Mouse (Mus musculus): ENCODE data around the gene Cyp2a22. TPM values are rescaled to one million over a fixed set of nuclear protein-coding genes. Genes with fewer than 3 reads are reported as not detected.
"Not testable (repeated sequence)": the region's sequence is repeated elsewhere in the genome, so short reads cannot be mapped to it uniquely, and the experiment has no call there.

Cyp2a22 gene
- not detected in 2 replicates for polyA plus RNA-seq (2012; rRNA removed)

- DNase-seq (ENCODE audit: low read depth, low spot score), result no peak
- WGBS, result 75% methylated on average over 4 of the region's 4 CpGs
Observed at GRCm38 (mm10) chr7:26939262-26939661, at the start of gene Cyp2a22. TSS of gene Cyp2a22 (minus strand) at chr7:26939384.

GRCm38 (mm10) chr7:26983151-26983550 lies 44.0 kb upstream of the Cyp2a22 start:
- DNase-seq (ENCODE audit: low read depth, low spot score), result not testable (repeated sequence)
- WGBS, result 33% methylated on average over 1 of the region's 1 CpGs

DNA sequence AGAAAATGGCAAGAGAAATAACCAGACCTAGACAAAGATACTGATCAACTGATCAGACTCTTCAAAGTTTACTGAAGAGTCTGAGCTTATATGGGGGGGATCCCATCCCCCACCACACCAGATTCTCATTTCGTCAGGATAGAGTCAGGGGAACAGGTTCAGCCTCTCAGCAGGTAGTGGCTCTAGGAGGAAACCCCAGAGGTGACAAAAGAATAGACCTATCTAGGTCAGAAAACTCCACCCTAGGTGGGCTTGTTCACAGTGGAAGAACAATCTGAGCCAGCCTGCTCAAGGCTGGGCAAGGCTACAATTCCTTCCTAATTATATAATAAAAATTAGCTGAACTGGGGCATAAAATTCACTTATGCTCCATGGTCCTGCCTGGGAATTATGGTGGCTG lies 43.4 kb upstream of the Cyp2a22 start:
- WGBS, result 23% methylated on average over 1 of the region's 1 CpGs
- DNase-seq (ENCODE audit: low read depth, low spot score), result no peak

DNA sequence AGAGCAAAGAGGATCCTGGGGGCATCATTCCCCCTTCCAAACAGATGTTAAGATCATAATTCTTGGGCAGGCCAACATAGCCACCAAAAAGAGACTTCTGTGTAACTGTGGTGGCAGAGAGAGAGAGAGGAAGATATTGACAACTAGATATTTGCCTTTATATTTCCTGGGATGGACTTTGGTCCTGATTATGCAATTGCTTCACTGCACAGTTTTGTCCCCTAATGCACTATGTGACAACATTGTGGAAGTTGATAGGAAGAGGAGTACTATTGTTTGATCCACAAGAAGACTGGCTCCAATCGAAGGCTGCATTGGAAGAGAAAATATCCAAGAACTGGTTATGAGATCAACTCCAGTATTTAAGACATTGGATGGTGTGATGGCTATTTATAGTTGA lies 42.8 kb upstream of the Cyp2a22 start:
- DNase-seq (ENCODE audit: low read depth, low spot score), result not testable (repeated sequence)
- WGBS, result 63% methylated on average over 1 of the region's 1 CpGs

DNA sequence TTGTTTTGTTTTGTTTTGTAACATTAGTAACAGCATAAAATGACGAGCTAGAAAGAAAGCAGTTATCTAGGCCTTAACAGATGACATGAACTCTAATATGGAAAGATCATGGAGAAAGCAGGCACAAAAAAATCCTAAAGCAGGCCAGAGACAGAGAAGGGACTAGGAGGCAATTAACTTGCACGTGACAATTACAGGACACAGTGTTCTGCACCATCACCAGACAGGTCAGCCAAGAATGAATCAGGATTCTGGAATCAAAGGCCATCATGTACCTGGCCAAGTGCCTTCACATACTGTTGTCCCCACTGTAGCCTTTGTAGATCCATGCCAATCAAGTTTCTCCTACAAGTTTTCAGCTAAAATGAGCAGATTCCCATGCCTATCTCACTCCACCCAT lies 42.3 kb upstream of the Cyp2a22 start:
- DNase-seq (ENCODE audit: low read depth, low spot score), result not testable (repeated sequence)
- 58% methylated on average over 2 of the region's 2 CpGs for WGBS

- 76% methylated on average over 1 of the region's 1 CpGs for WGBS
- DNase-seq (ENCODE audit: low read depth, low spot score), result not testable (repeated sequence)
Observed at GRCm38 (mm10) chr7:26962371-26962770, 23.2 kb upstream of the Cyp2a22 start.

- DNase-seq (ENCODE audit: low read depth, low spot score), result not testable (repeated sequence)
- WGBS, result 85% methylated on average over 2 of the region's 2 CpGs
Observed at GRCm38 (mm10) chr7:26953306-26953705, 14.1 kb upstream of the Cyp2a22 start.

DNA sequence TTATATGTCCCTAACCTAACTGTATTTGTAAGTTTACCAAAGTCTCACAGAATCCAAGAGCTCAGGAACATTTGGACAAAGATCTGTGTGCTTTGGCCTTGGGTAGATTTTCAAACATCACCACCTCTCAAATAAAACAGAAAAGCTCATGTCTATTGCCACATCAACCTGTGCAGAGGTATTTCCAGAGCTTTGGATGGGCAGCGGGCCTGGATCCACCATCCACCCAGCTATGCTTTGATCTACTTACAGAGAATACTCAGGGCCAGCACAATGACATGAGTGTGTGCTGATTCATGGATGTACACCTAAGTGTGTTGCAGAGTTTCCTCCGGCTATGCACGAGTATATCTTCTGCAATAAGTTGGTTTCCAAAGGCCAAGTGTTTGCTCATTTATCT lies 13.5 kb upstream of the Cyp2a22 start:
- 79% methylated on average over 3 of the region's 3 CpGs for WGBS
- not testable (repeated sequence) for DNase-seq (ENCODE audit: low read depth, low spot score)

DNA sequence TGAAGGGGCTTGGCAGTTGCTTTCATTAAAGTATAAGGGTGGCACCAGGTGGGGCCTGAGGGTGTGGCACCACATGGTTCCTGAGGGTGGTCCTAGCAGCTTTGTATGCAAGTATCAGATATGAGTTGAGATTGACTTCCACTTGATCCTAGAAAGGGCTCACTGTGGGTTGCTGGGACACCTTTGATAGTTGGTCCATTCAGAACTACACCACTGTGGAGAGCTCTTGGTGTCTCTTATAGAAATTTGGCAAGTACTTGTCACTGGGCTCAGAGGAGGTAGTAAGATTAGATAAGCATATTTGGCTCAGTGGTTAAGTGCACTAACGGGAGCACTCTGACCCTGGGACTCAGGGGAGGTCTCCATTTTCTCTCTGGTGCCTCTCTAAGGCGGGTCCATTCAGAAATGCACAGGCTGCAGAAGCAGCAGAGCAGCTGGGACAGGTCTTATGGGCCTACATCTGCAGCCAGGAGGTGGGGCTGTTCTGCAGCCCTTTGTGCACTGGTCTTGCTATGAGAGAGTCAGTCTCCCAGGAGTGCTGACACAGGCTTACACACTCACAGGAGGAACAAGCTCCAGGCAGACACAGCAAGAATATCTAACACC lies 2.2 kb upstream of the Cyp2a22 start:
- WGBS, result 27% methylated on average over 2 of the region's 2 CpGs
- DNase-seq (ENCODE audit: low read depth, low spot score), result not testable (repeated sequence)

GRCm38 (mm10) chr7:26917114-26917513 lies 22.1 kb downstream of the Cyp2a22 start:
- WGBS, result 46% methylated on average over 2 of the region's 2 CpGs
- DNase-seq (ENCODE audit: low read depth, low spot score), result not testable (repeated sequence)

Other genes with a start within 250 kb of the Cyp2a22 start
- gene Cyp2b19, start 182.2 kb downstream of the Cyp2a22 start, polyA plus RNA-seq (2012; rRNA removed), result not detected in 2 replicates
- not detected in 2 replicates for gene Cyp2g1, start 130.5 kb downstream of the Cyp2a22 start, polyA plus RNA-seq (2012; rRNA removed)
- gene Cyp2a5, start 104.1 kb downstream of the Cyp2a22 start, polyA plus RNA-seq (2012; rRNA removed), result 0.11 TPM in 1 of 2 replicates, not detected in the other
- not detected in 2 replicates for gene Cyp2a12, start 89.7 kb upstream of the Cyp2a22 start, polyA plus RNA-seq (2012; rRNA removed)
- 0.18 and 0.22 TPM in 2 replicates for gene Cyp2f2, start 180.5 kb upstream of the Cyp2a22 start, polyA plus RNA-seq (2012; rRNA removed)
- gene Cyp2t4, start 214.3 kb upstream of the Cyp2a22 start, polyA plus RNA-seq (2012; rRNA removed), result not detected in 2 replicates
- gene Egln2, start 227.4 kb upstream of the Cyp2a22 start, polyA plus RNA-seq (2012; rRNA removed), result 80.6 and 86.7 TPM in 2 replicates
- gene Rab4b, start 239.5 kb upstream of the Cyp2a22 start, polyA plus RNA-seq (2012; rRNA removed), result 76.5 and 80.9 TPM in 2 replicates
- not detected in 2 replicates for gene Gm21983, start 241.7 kb upstream of the Cyp2a22 start, polyA plus RNA-seq (2012; rRNA removed)
- gene Mia, start 241.8 kb upstream of the Cyp2a22 start, polyA plus RNA-seq (2012; rRNA removed), result 0.85 and 2.2 TPM in 2 replicates